Mouse (Mus musculus) lung, postnatal 0 days (tissue): ENCODE measurements around the gene Colq.

Source experiments
- CTCF ChIP-seq: IDR thresholded peaks from 2 replicates; pipeline ENCODE4 v1.5.1; 2016; ENCODE audit warnings: antibody characterized with exemption, mild to moderate bottlenecking
- EP300 ChIP-seq: IDR thresholded peaks from 2 replicates; pipeline ENCODE4 v1.6.1; 2016; ENCODE audit warnings: antibody characterized with exemption, mild to moderate bottlenecking, control low read depth

DNA sequence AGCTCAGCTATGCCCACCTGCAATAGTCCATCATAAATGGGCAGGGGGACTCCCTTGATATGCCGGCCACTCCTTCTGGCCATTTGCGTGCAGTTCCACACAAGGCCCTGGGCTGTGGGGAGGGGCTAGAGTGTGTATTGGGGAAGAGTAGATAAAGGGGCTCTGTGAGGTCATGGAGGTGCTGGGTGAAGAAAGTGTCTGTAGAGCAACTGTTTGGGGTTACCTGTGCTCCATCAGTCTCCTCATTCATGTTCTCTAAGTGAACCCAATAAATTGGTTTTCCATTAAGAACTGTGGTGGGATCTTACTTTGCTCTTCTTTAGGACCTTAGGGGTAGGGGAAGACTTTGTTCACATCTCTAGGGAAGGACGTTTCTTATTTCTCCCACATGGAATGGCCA is at the start of gene Colq:
- no peak for TF ChIP-seq CTCF
- TF ChIP-seq EP300: no peak
